Comparison of ENCODE assay signal across 13 mouse cellular contexts in the genomic region with DNA sequence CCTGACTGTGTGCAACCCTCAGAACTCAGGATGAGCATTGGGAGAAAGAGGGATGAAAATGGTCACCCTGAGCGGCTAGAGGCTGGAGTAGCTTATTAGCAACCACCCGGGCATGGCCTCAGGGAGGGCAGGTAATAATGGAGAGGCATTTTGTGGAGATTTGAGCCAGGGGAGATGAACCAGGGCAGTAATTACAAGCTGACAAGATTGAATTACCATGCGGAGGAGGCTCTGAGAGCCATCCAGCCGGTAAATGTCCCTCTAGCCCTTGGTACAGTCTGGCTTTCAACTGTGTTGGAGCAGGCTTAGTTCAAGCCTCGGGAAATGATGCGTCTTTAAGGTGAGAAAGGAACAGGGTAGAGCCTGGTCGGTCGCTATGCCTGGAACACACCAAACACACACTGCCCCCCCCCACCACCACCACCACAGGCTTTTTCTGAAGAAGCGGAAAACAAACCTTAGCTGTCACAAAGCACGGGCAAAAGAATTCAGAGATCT.
"Had no signal": no experiment of that assay in that cellular context is flagged by ENCODE, and none has a peak within 500 bp of the region (broad histone marks: within the 10 kb centered on the region; RNA-seq: fewer than 3 reads in every experiment).

No protein-coding gene starts in this region.

- H3K27ac ChIP-seq: intestine, embryonic 15.5 days; layer of hippocampus, adult 2 months; liver, embryonic 13.5 days; lung, embryonic 15.5 days; macrophage; midbrain, embryonic 12.5 days; neural tube, embryonic 12.5 days; stomach, postnatal 0 days had no signal

- H3K4me1 ChIP-seq: liver, embryonic 13.5 days; megakaryocyte, embryonic 14.5 days had no signal

- H3K9me3 ChIP-seq: intestine, embryonic 15.5 days; liver, embryonic 13.5 days; lung, embryonic 15.5 days; megakaryocyte, embryonic 14.5 days; midbrain, embryonic 12.5 days; neural tube, embryonic 12.5 days had no signal

- H3K4me2 ChIP-seq: intestine, embryonic 15.5 days; liver, embryonic 13.5 days; lung, embryonic 15.5 days had no signal

- ATAC-seq: intestine, embryonic 15.5 days; liver, postnatal 0 days had no signal

- H3K4me3 ChIP-seq: intestine, embryonic 15.5 days; layer of hippocampus, adult 2 months; liver, embryonic 13.5 days; lung, embryonic 15.5 days; megakaryocyte, embryonic 14.5 days; midbrain, embryonic 12.5 days; neural tube, embryonic 12.5 days had no signal

- DNase-seq: liver; liver, embryonic 13.5 days; liver, postnatal 0 days; lung, postnatal 14 days; thymus, postnatal 4 days had no signal

- H3K9ac ChIP-seq: intestine, embryonic 15.5 days; liver, embryonic 13.5 days; liver, postnatal 0 days; lung, embryonic 15.5 days; midbrain, embryonic 12.5 days; neural tube, embryonic 12.5 days had no signal

- H3K36me3 ChIP-seq: intestine, embryonic 15.5 days; liver, embryonic 13.5 days; lung, embryonic 15.5 days; midbrain, embryonic 12.5 days; neural tube, embryonic 12.5 days had no signal
